Mouse (Mus musculus): ENCODE data around the gene Odf3b. TPM values are rescaled to one million over a fixed set of nuclear protein-coding genes. Genes with fewer than 3 reads are reported as not detected.

Odf3b gene
- polyA plus RNA-seq (2015; fragmentation: Nextera tagmentation; extraction: Ambion mirVana), result 0.96 and 1.1 TPM in 2 replicates

DNA sequence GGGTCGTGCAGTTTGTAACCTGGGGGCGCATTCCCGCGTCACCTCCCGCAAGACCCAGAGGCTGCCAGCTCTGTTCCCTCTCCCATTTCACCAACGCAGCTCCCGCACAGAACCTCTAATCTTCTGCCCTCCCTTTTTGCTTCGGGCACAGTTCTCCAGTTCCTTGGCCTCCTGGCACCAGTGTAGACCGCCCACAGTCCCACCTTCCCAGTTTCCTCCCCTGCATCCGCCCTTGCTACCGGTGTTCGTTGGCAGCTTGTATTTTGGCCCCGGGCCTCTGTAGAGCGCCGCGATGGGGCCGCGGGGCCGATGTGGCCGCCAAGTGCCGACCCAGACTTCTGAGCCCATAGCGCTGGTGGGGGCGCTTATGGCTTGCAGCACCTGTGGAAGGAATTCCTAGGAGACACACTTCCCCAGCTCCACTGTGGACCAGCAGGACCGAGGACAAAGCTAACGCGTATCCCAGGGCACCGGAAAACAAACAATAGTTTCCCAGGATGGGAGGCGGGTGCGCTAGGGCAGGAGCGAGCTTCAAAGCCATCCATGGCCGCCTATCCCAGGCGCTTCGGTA is at the start of gene Odf3b:
Odf3b (minus strand) TSS at position 452 of the 571 bp plus-strand sequence.
- no peak for ATAC-seq (replicated peaks; ENCODE audit: insufficient number of reproducible peaks, insufficient read depth, low FRiP score, low read depth)

DNA sequence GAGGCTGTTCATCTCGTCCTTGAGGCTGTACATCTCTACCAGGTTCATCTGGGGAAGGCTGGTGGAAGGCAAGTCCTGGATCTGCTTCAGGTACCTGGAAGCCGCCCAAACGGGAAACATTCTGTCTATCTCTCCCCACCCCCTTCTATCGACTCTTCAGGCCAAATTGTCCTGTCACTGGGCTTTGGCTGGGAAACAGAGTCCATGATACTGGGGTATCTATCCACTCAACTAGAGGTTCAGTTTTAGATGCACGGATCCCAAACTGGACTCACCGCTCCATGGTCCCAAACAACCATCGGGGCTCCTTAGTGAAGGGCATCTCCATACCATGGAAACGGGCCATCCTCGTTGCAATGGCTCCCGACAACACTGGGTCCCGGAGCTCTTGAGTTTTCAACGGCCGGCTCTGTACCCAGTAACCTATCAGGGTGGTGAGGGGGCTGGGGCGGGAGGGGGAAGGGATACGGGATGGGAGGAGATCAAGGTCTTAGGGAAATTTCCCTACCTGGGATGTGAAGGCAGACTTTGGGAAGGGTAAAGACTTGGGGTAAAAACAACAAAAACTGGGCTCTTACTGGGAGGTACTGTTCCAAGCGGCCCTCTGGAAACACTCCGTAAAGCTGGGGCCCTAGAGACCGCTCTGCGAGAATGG is 49.2 kb upstream of the Odf3b start:
- Histone ChIP-seq H3K27me3 (no peaks in the 10 kb centered on the region), H3K9ac (peak overlapping the region; percentile 76), H3K4me1 (replicated peaks) (peaks cover 51% of the 10 kb centered on the region), H3K36me3 (peaks cover 13% of the 10 kb centered on the region; the same call in 1 of the 2 replicates), H3K9me3 (replicated peaks) (no peaks in the 10 kb centered on the region), H3K4me2 (peak overlapping the region; percentile 79), H3K4me3 (peak overlapping the region; percentile 85), H3K27ac (peak overlapping the region; percentile 96)
- ATAC-seq (replicated peaks; ENCODE audit: insufficient number of reproducible peaks, insufficient read depth, low FRiP score, low read depth), result no peak
- 76% methylated on average over 19 of the region's 19 CpGs for WGBS

More for the DNA sequence above, at the start of gene Odf3b:
- Histone ChIP-seq H3K36me3 (no peaks in the 10 kb centered on the region), H3K27ac (no peak within 1 kb of the TSS), H3K9ac (peak within 1 kb of the TSS; percentile 57), H3K4me2 (peak within 1 kb of the TSS; percentile 89), H3K4me1 (replicated peaks) (peaks cover 29% of the 10 kb centered on the region), H3K27me3 (peaks cover 64% of the 10 kb centered on the region), H3K9me3 (replicated peaks) (no peaks in the 10 kb centered on the region), H3K4me3 (peak within 1 kb of the TSS; percentile 44)
- under 1% methylated on average over 33 of the region's 33 CpGs for WGBS

DNA sequence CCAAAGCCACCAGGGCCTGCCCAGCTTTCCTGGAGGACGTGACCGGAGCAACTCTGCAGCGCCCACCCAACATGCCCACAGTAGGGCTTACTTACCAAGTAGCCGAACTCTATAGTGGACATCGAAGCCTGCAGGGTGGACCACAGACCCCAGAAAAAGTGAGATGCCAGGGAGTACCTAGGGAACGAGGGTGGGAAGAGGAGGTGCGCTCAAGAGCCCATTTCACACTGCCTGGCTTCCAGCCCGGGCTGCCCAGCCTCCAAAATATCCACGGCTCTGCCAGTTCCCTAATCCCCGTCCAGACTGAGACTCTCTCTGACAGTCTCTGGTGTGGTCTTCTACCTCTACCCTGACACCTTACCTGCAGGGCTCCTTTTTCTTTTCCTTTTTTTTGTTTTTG is 47.6 kb upstream of the Odf3b start:
- 65% methylated on average over 10 of the region's 10 CpGs for WGBS
- Histone ChIP-seq H3K4me3 (no peak overlapping the region), H3K9me3 (replicated peaks) (no peaks in the 10 kb centered on the region), H3K27me3 (no peaks in the 10 kb centered on the region), H3K4me1 (replicated peaks) (peaks cover 57% of the 10 kb centered on the region), H3K9ac (peak overlapping the region; percentile 5; the same call in 1 of the 2 replicates), H3K4me2 (no peak overlapping the region), H3K27ac (peak overlapping the region; percentile 98), H3K36me3 (peaks cover 24% of the 10 kb centered on the region; the same call in 1 of the 2 replicates)
- no peak for ATAC-seq (replicated peaks; ENCODE audit: insufficient number of reproducible peaks, insufficient read depth, low FRiP score, low read depth)

DNA sequence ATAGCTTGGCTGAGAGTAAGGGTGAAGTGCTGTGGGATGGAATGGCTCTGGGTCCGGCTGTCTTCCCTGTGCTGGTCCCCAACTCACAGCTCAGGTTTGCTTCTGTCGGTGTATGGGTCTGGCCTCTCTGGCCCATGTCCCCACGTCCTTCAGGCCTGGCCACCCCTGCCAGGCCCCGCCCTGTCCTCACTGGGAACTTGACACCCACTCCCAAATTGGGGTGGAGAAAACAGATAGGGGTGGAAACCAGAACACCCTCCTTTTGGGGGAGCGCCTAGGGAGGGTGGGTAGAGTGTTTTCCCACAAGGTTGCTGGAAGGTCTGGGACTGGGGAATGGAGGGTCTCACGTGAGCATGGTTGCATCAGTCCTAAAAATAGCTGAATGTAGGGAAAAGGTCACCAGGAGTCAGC is 46.6 kb upstream of the Odf3b start, which contains the start of gene Cpt1b:
Cpt1b (minus strand) TSS at position 153 of the 411 bp plus-strand sequence.
- Histone ChIP-seq H3K4me1 (replicated peaks) (peaks cover 53% of the 10 kb centered on the region), H3K36me3 (peaks cover 30% of the 10 kb centered on the region; the same call in 1 of the 2 replicates), H3K9ac (peak within 1 kb of the TSS; percentile 76), H3K27ac (peak within 1 kb of the TSS; percentile 98), H3K4me2 (peak within 1 kb of the TSS; percentile 66), H3K4me3 (peak within 1 kb of the TSS; percentile 59), H3K27me3 (no peaks in the 10 kb centered on the region), H3K9me3 (replicated peaks) (no peaks in the 10 kb centered on the region)
- WGBS, result 31% methylated on average over 6 of the region's 6 CpGs
- peak; percentile 81 for ATAC-seq (replicated peaks; ENCODE audit: insufficient number of reproducible peaks, insufficient read depth, low FRiP score, low read depth)

DNA sequence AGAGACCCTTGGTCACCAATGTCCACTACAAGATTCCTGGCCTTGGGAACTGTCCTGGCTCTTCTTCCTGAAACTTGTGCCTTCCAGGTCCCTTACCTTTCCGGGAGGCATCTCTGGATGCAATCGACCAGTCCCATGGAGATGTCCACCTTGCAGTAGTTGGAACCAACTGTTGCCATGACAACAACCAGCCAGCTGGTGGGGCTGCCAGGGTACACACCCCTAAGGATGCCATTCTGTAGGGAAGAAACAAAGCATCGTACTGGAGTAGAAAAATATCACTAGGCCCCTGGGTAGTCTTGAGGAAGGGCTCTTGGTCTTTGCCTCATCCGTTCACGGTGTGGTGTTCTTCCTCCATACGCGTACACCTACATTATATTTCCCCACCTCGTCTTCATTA is 45.5 kb upstream of the Odf3b start:
- Histone ChIP-seq H3K9me3 (replicated peaks) (no peaks in the 10 kb centered on the region), H3K27me3 (no peaks in the 10 kb centered on the region), H3K4me1 (replicated peaks) (peaks cover 46% of the 10 kb centered on the region), H3K4me2 (peak overlapping the region; percentile 66), H3K9ac (peak overlapping the region; percentile 76; the same call in 1 of the 2 replicates), H3K4me3 (peak overlapping the region; percentile 59), H3K27ac (peak overlapping the region; percentile 98), H3K36me3 (peaks cover 41% of the 10 kb centered on the region)
- 78% methylated on average over 8 of the region's 8 CpGs for WGBS
- ATAC-seq (replicated peaks; ENCODE audit: insufficient number of reproducible peaks, insufficient read depth, low FRiP score, low read depth), result no peak

DNA sequence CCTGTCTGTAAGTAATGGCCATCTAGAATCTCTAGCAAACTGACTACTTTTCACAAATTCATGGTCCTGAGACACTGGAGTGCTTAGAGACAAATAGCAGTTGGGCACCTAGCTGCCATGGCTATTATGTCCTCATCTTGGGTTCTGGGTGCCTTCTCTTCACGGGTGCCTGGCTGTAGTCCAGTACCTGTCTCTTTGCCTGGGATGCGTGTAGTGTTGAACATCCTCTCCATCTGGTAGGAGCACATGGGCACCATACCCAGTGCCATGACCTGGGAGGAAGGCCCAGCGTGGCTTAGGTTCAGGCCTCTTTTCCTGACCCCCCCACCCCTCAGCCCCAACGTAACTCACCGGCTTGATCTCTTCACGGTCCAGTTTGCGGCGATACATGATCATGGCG is 42.9 kb upstream of the Odf3b start:
- peaks cover 38% of the 10 kb centered on the region for H3K4me1 ChIP-seq (replicated peaks)
- no peak for ATAC-seq (replicated peaks; ENCODE audit: insufficient number of reproducible peaks, insufficient read depth, low FRiP score, low read depth)
- no peak overlapping the region for H3K27ac ChIP-seq
- 92% methylated on average over 9 of the region's 9 CpGs for whole genome bisulfite sequencing
- no peak overlapping the region for H3K9ac ChIP-seq
- no peaks in the 10 kb centered on the region for H3K27me3 ChIP-seq
- H3K4me3 ChIP-seq, result no peak overlapping the region
- H3K9me3 ChIP-seq (replicated peaks), result no peaks in the 10 kb centered on the region
- no peak overlapping the region for H3K4me2 ChIP-seq
- peaks cover 59% of the 10 kb centered on the region for H3K36me3 ChIP-seq

DNA sequence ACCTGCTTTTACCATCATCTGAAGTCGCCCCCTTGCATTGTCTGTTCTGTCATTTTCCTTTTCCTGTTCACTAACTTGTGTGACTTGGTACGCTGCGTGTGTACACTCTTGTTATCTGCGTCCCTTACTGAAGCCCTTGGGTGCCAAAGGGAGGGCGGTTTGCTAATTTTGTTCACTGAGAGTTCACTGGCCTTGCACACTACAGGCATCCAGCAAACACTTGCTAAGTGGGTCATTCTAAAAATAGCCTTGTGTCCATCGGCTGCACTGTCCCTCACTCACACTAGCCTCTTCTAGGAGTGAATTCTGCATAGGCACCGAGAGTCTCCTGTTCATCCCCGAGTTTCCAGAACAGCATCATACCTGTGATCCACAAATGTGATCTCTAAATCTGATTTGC is 36.2 kb upstream of the Odf3b start:
- peak overlapping the region; percentile 83 for H3K27ac ChIP-seq
- ATAC-seq (replicated peaks; ENCODE audit: insufficient number of reproducible peaks, insufficient read depth, low FRiP score, low read depth), result peak; percentile 48; the same call in 1 of the 2 replicates
- H3K4me2 ChIP-seq, result peak overlapping the region; percentile 26; the same call in 1 of the 2 replicates
- peaks cover 22% of the 10 kb centered on the region for H3K4me1 ChIP-seq (replicated peaks)
- no peaks in the 10 kb centered on the region for H3K9me3 ChIP-seq (replicated peaks)
- 42% methylated on average over 8 of the region's 8 CpGs for WGBS
- peaks cover 38% of the 10 kb centered on the region for H3K36me3 ChIP-seq
- no peak overlapping the region for H3K9ac ChIP-seq
- no peaks in the 10 kb centered on the region for H3K27me3 ChIP-seq
- no peak overlapping the region for H3K4me3 ChIP-seq

DNA sequence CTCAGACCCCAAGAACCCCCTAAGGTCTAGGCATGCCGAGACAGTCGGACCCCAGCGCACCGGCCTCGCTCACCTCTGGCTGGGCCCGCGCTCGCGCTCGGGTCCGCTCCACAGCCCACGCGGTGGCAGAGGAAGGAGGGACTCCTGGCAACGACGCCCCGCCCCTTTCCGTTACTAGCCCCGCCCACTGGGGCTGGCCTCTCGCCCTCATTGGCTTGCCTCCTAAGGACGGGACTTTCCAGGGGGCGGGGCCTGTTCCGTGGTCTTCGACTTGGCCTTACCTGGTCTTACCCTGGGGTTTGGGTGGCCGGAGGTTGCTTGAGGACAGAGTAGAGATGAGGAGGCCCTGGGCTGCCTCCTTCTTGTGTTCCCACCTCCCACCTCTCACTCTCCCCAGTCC is 31.0 kb upstream of the Odf3b start, which contains the start of gene Syce3:
Syce3 (minus strand) TSS at position 386 of the 400 bp plus-strand sequence.
- Histone ChIP-seq H3K9me3 (replicated peaks) (peaks cover 10% of the 10 kb centered on the region; the same call in 1 of the 2 replicates), H3K27me3 (no peaks in the 10 kb centered on the region), H3K27ac (no peak within 1 kb of the TSS), H3K4me2 (no peak within 1 kb of the TSS), H3K4me3 (no peak within 1 kb of the TSS), H3K4me1 (replicated peaks) (peaks cover 2% of the 10 kb centered on the region; the same call in 1 of the 2 replicates), H3K9ac (no peak within 1 kb of the TSS), H3K36me3 (no peaks in the 10 kb centered on the region)
- 76% methylated on average over 24 of the region's 24 CpGs for WGBS
- no peak; the same call in 1 of the 2 replicates for ATAC-seq (replicated peaks; ENCODE audit: insufficient number of reproducible peaks, insufficient read depth, low FRiP score, low read depth)

DNA sequence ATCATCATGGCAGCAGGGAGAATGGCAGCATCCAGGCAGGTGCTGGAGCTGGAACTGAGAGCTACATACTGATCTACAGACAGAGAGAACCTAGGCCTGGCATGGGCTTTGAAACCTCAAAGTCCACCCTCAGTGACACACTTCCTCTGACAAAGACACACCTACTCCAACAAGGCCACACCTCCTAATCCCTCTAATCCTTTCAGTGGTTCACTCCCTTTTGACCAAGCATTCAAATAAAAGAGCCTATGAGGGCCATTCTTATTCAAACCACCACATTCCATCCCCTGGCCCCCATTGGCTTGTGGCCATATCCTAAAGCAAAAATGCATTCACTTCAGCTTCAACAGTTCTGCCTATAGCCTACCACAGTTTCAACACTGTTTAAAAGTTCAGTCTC is 27.6 kb upstream of the Odf3b start:
- ATAC-seq (replicated peaks; ENCODE audit: insufficient number of reproducible peaks, insufficient read depth, low FRiP score, low read depth), result no peak
- no peaks in the 10 kb centered on the region for H3K4me1 ChIP-seq (replicated peaks)
- H3K36me3 ChIP-seq, result no peaks in the 10 kb centered on the region
- no peak overlapping the region for H3K4me3 ChIP-seq
- no peak overlapping the region for H3K27ac ChIP-seq
- no peak overlapping the region for H3K4me2 ChIP-seq
- no peaks in the 10 kb centered on the region for H3K27me3 ChIP-seq
- H3K9me3 ChIP-seq (replicated peaks), result peaks cover 10% of the 10 kb centered on the region; the same call in 1 of the 2 replicates
- no peak overlapping the region for H3K9ac ChIP-seq

DNA sequence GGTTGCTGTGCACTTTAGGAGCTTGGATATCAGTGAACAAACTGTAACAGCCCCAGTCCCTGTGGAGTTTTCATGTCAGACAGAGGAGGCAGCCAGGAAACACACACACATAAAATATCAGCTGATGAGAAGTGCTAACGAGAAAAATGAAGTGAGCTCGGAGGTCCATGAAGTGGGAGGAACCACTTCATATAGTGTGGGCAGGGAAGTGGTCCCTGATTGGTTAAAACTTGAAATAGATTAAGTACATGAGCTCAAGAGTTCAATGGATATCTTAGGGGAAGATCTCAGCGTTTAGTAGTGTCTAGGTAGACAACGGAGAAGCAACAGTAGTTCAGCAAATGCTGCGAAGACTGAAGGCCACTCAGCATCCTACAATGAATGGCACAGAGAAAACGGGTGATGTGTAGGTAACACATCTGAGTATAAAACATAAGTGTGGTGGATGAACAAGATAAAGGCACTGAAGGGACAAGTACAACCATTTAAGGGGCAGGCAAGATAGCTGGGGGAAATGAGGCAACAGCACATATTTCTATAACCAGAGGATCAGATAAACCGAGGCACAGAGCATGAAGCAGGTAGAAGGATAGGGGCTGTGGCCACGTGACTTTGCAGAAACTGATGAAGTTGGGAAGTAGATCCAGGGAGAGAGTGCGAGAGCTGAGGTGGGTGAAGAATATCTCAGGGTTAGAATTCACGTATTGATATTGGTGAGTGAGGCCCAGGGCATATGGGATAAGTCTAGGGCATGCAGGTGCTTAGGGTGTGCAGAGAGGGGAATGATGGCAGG is 25.9 kb upstream of the Odf3b start:
- ATAC-seq (replicated peaks; ENCODE audit: insufficient number of reproducible peaks, insufficient read depth, low FRiP score, low read depth), result no peak
- Histone ChIP-seq H3K27me3 (no peaks in the 10 kb centered on the region), H3K27ac (no peak overlapping the region), H3K4me3 (no peak overlapping the region), H3K4me1 (replicated peaks) (no peaks in the 10 kb centered on the region), H3K36me3 (no peaks in the 10 kb centered on the region), H3K9ac (no peak overlapping the region), H3K9me3 (replicated peaks) (peaks cover 10% of the 10 kb centered on the region; the same call in 1 of the 2 replicates), H3K4me2 (no peak overlapping the region)
- 74% methylated on average over 10 of the region's 10 CpGs for WGBS

DNA sequence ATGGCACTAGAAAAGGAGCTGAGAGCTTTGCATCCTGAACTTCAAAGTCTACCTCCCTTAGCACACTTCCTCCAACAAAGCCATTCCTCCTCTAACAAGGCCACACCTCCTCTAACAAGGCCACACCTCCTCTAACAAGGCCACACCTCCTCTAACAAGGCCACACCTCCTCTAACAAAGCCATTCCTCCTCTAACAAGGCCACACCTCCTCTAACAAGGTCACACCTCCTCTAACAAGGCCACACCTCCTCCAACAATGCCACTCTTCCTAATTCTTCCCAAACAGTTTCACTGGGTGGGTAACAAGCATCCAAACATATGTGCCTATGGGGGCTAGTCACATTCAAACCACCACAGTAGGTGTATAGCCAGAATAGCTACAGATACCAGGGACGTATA is 23.4 kb upstream of the Odf3b start:
- H3K9me3 ChIP-seq (replicated peaks), result peaks cover 4% of the 10 kb centered on the region; the same call in 1 of the 2 replicates
- WGBS, result 79% methylated on average over 1 of the region's 1 CpGs

More for the DNA sequence above, 23.4 kb upstream of the Odf3b start:
- H3K36me3 ChIP-seq, result no peaks in the 10 kb centered on the region
- no peak for ATAC-seq (replicated peaks; ENCODE audit: insufficient number of reproducible peaks, insufficient read depth, low FRiP score, low read depth)
- H3K27ac ChIP-seq, result no peak overlapping the region
- H3K27me3 ChIP-seq, result no peaks in the 10 kb centered on the region
- no peaks in the 10 kb centered on the region for H3K4me1 ChIP-seq (replicated peaks)
- no peak overlapping the region for H3K4me2 ChIP-seq
- no peak overlapping the region for H3K4me3 ChIP-seq
- no peak overlapping the region for H3K9ac ChIP-seq

Data from heart, embryonic 15.5 days (tissue).